Mouse (Mus musculus) layer of hippocampus, adult 11-12 months (tissue): ENCODE measurements around the gene Slc22a13.
"Not testable (repeated sequence)": the region's sequence is repeated elsewhere in the genome, so short reads cannot be mapped to it uniquely, and the experiment has no call there.

Experiments used
- DNase-seq: peaks from one replicate; pipeline ENCODE4 v3.0.0; 2022; ENCODE audit warnings: low spot score

The Slc22a13 gene

DNA sequence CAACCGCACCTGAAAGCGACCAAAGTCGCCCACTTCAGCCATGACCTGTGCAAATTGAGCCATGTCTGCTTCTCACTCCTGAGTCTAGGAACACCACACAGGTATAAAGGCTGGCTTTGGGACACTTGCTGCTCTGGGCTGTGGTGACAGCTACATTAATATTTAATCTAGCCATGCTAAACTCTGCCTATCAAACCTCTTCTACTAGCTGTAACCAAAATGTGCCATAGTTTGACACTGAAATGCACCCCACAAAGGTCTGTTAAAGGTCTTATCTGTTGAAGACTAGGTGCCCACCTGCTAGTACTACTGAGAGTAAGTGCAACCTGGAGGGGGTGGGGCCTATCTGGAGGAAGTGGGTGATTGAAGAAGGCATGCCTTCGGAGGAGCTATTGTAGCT, at the start of gene Slc22a13:
Gene Slc22a13 (minus strand): TSS at position 101 of the 400 bp plus-strand sequence.
- DNase-seq, result no peak

DNA sequence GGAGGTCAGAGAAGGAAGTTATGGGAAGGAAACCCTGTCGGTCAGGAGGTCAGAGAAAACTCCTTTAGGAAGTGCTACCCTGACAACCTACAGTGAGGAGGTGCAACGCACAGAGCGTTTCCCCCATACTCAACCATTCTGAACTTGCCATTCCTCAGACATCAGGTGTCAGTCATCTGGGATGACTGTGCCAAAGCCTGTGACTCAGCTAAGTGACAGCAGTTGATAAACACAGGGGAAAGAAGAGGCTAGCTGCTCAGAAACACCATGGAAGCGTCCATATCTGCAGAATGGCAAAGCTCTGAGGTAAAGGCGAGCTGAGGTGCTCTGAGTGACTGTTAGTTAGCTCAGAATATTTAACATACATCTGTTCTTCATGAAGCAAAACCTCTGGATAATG, 49.2 kb upstream of the Slc22a13 start:
- no peak for DNase-seq

DNA sequence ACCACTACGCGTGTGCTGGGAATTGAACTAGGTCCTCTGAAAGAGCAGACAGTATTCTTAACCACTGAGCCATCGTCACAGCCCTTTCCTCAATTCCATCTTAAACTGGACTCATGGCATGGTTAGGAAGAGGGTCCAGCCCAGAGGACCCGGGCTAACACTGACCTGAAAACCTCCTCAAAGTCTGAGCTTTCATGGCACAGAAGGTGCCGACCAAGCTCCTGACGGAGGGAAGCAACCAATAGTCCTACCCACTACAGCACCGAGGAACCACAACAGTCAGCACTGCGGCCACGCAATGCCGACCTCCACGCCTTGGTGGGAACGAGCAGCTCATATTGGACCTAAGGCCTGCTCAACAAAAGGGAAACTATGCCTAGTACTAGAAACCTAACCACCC, 47.3 kb upstream of the Slc22a13 start:
- DNase-seq, result no peak

GRCm38 (mm10) chr9:119255096-119255495, 46.2 kb upstream of the Slc22a13 start:
- DNase-seq, result no peak

DNA sequence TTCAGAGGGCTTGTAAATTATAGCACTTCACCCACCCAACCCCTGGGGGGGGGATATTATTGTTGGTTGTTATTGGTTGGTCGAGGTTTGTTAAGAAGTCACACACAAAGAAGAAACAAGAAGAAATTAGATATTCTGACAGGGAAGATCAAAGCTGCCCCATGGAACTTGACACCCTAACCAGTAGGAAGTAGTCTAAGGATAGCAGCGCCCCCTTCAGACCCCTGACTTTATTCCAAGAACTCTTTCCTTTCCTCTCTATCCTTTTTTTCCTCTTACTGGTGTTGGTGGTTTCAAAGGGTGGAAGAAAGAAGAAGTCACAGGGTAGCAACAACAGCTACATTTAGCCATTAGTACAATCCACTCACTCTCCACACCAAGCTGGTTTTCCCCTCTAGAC, 45.3 kb upstream of the Slc22a13 start:
- no peak for DNase-seq

- DNase-seq, result no peak
These were observed 39.1 kb upstream of the Slc22a13 start for GRCm38 (mm10) chr9:119247996-119248395.

- no peak for DNase-seq
These were observed 37.9 kb upstream of the Slc22a13 start for GRCm38 (mm10) chr9:119246826-119247225.

GRCm38 (mm10) chr9:119243981-119244380, 35.1 kb upstream of the Slc22a13 start:
- DNase-seq, result no peak

DNA sequence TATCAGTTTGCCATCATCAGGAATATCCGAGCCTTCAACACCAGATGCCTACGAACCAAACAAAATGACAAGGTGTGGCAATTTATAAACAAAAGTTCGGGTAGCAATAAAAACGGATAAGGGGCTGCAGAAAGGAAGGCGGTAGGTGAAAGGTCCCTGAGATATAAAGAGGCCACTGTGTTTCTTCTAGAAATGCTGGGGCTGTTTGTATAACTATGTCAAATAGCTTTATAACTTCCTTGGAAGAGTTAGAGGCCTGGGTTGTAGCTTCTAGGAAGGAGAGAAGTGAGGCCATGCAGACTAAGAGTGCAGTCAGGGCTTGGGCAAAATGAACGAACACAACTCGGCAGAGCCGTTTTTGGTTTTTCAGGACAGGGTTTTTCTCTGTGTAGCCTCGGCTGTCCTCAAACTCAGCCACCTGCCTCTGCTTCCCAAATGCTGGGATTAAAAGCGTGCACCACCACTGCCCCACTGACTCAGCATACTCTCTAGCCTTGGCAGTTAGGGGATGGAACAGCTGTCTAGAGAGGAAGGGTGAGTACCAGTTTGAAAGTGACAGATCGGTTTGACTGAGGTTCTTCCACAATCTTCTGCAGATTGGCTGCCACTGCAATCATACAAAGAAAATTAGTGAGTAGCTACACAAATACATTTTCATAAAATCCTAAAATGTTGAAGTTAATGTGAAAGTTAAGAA, 32.4 kb upstream of the Slc22a13 start:
- no peak for DNase-seq

GRCm38 (mm10) chr9:119240286-119240997, 31.5 kb upstream of the Slc22a13 start:
- peak; percentile 32 for DNase-seq

DNA sequence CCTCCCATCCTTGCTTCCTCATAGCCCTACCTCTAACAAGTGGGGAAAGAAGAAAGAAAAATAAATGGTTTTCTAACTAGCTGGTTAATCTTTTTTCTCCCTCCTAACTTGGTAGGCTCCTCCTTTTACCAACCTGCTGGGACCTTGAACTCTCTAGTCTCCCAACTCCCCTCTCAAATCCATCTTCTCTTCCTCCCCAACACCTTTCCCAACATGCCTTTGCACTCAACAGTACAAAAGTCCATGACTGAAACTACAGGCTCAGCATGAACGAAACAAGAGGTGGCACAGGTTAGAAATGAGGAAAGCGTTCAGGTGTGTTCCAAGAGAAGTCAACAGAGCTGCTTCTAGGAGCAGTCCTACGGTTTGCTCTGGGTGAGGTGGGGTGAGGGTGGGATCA, 30.4 kb upstream of the Slc22a13 start:
- DNase-seq, result no peak

DNA sequence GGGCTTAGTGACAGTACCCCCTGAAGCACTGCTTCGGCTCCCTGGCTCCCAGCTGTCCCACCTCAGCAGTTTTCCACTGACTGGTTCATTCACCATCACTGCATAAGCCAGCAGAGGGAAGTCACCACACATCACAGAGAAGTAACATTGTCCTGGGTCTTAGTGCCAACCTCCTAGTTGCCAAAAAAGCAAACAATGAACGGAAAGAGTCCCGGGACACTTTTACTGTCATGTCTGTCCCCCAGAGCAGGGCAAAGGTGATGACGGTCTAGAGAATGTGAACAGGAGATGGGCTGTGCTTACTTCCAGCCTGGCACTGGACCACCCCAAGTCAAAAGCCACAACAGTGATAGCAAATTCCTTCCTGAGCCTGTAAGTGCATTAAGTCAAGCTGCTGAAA, 29.9 kb upstream of the Slc22a13 start:
- no peak for DNase-seq

DNA sequence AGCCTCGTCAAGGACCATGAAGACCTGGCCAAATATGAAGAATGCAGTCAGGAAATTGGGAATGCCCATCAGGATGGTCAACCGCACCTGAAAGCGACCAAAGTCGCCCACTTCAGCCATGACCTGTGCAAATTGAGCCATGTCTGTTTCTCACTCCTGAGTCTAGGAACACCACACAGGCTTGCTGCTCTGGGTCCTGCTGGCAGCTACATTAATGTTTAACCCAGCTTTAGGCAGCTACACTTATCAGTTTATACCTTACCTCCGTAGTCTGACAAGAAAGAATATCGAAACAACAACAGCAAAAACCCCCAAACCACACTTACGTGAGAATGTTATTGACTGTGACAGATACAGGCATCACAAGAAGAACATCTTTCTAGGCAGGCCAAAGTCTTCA, 22.7 kb upstream of the Slc22a13 start:
- DNase-seq, result no peak

- no peak for DNase-seq
These were observed 21.9 kb upstream of the Slc22a13 start for GRCm38 (mm10) chr9:119230829-119231228.

GRCm38 (mm10) chr9:119220249-119220648, 11.4 kb upstream of the Slc22a13 start:
- DNase-seq, result no peak

DNA sequence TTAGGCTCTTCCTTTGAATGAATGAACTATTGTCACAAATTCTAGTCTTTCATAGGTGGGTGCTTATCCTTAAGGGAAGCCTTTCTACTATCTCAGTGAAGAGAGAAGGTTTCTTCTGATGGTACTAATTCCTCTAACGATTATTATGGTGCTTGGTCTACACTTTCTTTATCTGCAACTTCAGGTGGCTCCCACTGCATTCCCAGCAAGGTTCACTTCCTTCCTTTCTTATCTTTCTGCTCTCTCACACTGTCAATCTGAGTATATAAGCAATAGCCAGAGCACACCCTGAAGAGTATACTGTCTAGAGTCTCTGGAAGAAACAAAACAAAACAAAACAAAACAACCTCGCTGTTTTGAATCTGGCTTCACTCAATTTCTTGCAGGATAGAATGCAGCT, 10.8 kb upstream of the Slc22a13 start:
- no peak for DNase-seq

DNA sequence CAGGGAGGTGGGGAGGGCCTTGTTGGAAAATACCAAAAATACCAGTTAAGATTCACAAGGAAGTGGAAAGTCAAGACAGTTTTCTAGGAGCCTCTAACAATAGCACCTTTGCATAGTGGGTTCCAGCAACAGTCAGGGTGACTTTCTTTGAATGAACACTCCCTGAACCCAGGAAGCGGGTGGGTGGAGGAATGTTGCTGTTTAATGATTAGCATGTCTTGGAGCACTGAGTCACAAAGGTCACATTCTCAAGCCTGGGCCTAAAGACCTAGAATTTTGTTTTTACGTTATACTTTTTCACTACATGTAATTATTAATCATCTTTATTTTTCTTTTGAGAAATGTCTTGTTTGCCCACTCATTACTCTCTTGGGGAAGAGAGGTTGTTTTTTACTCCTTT, 6.4 kb upstream of the Slc22a13 start:
- not testable (repeated sequence) for DNase-seq

GRCm38 (mm10) chr9:119214601-119215000, 5.7 kb upstream of the Slc22a13 start:
- DNase-seq, result no peak

DNA sequence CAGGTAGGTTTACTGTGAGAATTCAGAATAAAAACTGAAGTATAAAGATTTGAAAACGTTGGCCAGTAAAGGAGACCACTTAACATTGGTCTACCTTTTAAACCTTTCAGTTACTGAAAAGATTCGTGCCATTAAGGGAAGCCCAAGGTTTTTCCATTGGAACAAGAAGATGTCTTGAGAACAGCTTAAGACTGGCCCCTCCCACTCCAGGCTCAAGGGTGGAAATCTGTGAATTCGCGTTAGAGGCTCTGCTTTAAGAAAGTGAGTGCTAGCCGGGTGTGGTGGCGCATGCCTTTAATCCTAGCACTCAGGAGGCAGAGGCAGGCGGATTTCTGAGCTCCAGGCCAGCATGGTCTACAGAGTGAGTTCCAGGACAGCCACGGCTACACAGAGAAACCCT, 4.1 kb upstream of the Slc22a13 start:
- DNase-seq, result no peak

GRCm38 (mm10) chr9:119207113-119207512, 1.8 kb downstream of the Slc22a13 start:
- DNase-seq, result no peak

DNA sequence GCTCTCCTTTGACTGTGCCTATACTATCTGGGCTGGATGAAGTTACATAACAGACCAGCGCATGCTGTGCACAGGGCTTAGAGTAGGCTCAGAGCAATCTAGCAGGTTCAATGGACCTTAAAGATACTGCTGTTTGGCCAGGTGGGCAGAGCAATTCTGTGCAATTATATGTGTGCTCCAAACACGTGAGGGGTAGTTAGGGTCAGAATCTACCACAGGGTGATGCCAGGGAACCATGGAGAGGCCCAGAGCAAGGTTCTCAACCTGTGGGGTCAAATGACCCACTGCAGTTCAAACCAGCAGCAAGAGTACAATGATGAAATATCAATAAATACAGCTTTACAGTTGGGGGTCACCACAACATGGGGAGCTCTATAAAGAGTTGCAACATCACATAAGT, 2.2 kb downstream of the Slc22a13 start:
- no peak for DNase-seq

- no peak for DNase-seq
These were observed 3.1 kb downstream of the Slc22a13 start for GRCm38 (mm10) chr9:119205756-119206155.

GRCm38 (mm10) chr9:119203617-119204016, 5.3 kb downstream of the Slc22a13 start:
- DNase-seq, result no peak

GRCm38 (mm10) chr9:119201653-119202052, 7.2 kb downstream of the Slc22a13 start:
- no peak for DNase-seq
